Mouse (Mus musculus) heart, adult 2 months (tissue): ENCODE results near the gene Tenm3. TPM values are rescaled to one million over a fixed set of nuclear protein-coding genes. Genes with fewer than 3 reads are reported as not detected.

Source experiments
- DNase-seq, 2 experiments: peaks; one replicate each; pipeline ENCODE4 v3.0.0; 2021
- H3K27ac ChIP-seq: fragments of 200-600 bp; 2 replicates; pipeline ENCODE4 v1.8.1; 2022
- H3K27me3 ChIP-seq: fragments of 200-500 bp; 2 replicates; pipeline ENCODE4 v1.6.1; 2012; ENCODE audit warnings: mild to moderate bottlenecking, low read length, inconsistent platforms, mixed read lengths; ENCODE audit not compliant: control insufficient read depth, insufficient read depth
- H3K36me3 ChIP-seq: fragments of 200-500 bp; 2 replicates; pipeline ENCODE4 v1.6.1; 2012; ENCODE audit warnings: low read length, inconsistent platforms; ENCODE audit not compliant: control insufficient read depth, insufficient read depth
- H3K4me1 ChIP-seq: fragments of 200-500 bp; 2 replicates; pipeline ENCODE4 v1.6.1; 2011; ENCODE audit warnings: low read length; ENCODE audit not compliant: control insufficient read depth, insufficient read depth
- H3K4me3 ChIP-seq: fragments of 200-600 bp; 2 replicates; pipeline ENCODE4 v1.8.1; 2022
- H3K79me2 ChIP-seq: fragments of 200-500 bp; replicated peaks from 2 replicates; pipeline ENCODE4 v1.6.1; 2012; ENCODE audit warnings: mild to moderate bottlenecking, inconsistent platforms, low read length, moderate library complexity, mixed read lengths; ENCODE audit not compliant: control insufficient read depth, insufficient read depth
- H3K9ac ChIP-seq: fragments of 200-500 bp; 2 replicates; pipeline ENCODE4 v1.6.1; 2012; ENCODE audit warnings: low read depth, mild to moderate bottlenecking, control low read depth, inconsistent platforms, low read length, mixed read lengths
- CTCF ChIP-seq: fragments of 200-600 bp; IDR thresholded peaks from 2 replicates; pipeline ENCODE4 v1.8.1; 2022; ENCODE audit warnings: antibody characterized with exemption, mild to moderate bottlenecking, moderate library complexity
- EP300 ChIP-seq: fragments of 200-500 bp; IDR thresholded peaks from 2 replicates; pipeline ENCODE4 v1.6.1; 2011; ENCODE audit warnings: low read depth, low read length, control low read depth; ENCODE audit not compliant: insufficient read depth
- POLR2A ChIP-seq: fragments of 200-500 bp; IDR thresholded peaks from 2 replicates; pipeline ENCODE4 v1.6.1; 2011; ENCODE audit warnings: mild to moderate bottlenecking, low read depth, low read length, control low read depth; ENCODE audit not compliant: insufficient read depth
- WGBS: fragments of 180-500 bp; shearing (Covaris S2); methylation state at CpG from one replicate; pipeline ENCODE4 v1.1.7; 2018; 5-methylcytosine and 5-hydroxymethylcytosine counted together
- intact Hi-C: fragments of 180-260 bp; cut with DNase I; formaldehyde crosslinking; loops from one replicate; pipeline ENCODE4 v1.15.1; 2025
- polyA plus RNA-seq: library from polyadenylated mRNA; depleted of rRNA; stranded (reverse); fragments of >200 nt; gene quantifications from 2 replicates; pipeline ENCODE4 v1.2.3, GENCODE M21; 2012
- total RNA-seq, 2 experiments: library from RNA; stranded (reverse); gene quantifications; 2 replicates each; pipeline ENCODE4 v1.2.3; 2021

The Tenm3 gene
- total and polyA plus RNA-seq, 3 experiments = 2.0 to 3.8 (median 2.2) TPM

DNA sequence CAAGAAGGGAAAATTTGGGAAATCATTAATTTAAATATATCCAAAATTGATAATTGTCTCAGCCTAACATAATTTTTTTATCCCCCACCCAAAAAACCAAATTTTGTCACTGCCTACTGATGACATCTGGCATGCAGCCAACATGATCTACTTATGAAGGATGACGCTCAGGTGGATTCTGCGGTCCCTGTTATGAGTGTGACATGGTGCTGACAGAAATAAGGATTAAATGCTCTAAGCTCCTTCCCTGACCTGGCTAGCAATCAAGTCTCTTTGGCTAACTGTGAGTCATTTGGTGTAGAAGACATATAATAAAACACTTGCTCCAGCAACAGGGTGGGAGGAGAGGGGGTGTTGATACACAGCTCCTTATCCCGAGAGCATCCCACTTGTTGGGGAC is 532.0 kb downstream of the Tenm3 start:
- Histone ChIP-seq H3K9ac (no peak overlapping the region), H3K79me2 (no peaks in the 10 kb centered on the region), H3K36me3 (no peaks in the 10 kb centered on the region), H3K27me3 (no peaks in the 10 kb centered on the region), H3K4me3 (no peak overlapping the region), H3K4me1 (no peaks in the 10 kb centered on the region), H3K27ac (no peak overlapping the region)
- intact Hi-C loops = no loop called here
- no peak for DNase-seq
- no peak for TF ChIP-seq CTCF
- no peak for TF ChIP-seq EP300
- no peak for TF ChIP-seq POLR2A
- WGBS = 57% methylated on average over 3 of the region's 3 CpGs

DNA sequence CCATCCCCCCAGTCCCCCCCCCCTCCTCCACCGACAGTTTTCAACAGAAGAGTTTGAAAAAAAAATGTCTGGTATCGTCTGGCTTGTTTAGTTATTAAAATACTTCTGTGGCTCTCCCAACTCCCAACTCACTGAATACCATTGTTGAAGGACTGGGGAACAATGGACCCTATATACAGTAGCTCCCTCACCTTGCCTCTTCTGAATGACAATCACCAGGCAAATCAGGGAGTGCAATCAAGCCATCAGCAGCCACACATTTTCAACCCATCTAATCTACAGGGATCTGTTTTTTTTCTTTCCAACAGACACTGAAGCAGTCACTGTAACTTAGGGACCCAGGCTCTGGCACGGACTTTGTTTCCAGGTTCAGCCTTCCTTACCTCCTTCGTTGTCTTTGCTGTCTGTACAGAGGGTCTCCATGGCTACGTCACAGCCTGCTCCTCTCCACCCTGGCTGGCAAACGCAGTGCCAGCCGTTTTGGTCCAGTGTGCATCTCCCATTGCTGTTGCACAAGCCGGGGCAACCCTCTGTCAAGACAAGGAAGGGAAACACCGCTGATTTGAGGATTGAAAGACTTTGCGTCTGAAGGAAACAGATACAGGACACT is 533.4 kb downstream of the Tenm3 start:
- no peak overlapping the region for H3K9ac ChIP-seq
- no peak overlapping the region for H3K4me3 ChIP-seq
- no peak for DNase-seq
- intact Hi-C loops = no loop called here
- TF ChIP-seq EP300 (no peak), CTCF (no peak), POLR2A (no peak)
- H3K36me3 ChIP-seq = no peaks in the 10 kb centered on the region
- no peak overlapping the region for H3K27ac ChIP-seq
- H3K79me2 ChIP-seq = no peaks in the 10 kb centered on the region
- H3K27me3 ChIP-seq = no peaks in the 10 kb centered on the region
- no peaks in the 10 kb centered on the region for H3K4me1 ChIP-seq
- 62% methylated on average over 10 of the region's 10 CpGs for WGBS

DNA sequence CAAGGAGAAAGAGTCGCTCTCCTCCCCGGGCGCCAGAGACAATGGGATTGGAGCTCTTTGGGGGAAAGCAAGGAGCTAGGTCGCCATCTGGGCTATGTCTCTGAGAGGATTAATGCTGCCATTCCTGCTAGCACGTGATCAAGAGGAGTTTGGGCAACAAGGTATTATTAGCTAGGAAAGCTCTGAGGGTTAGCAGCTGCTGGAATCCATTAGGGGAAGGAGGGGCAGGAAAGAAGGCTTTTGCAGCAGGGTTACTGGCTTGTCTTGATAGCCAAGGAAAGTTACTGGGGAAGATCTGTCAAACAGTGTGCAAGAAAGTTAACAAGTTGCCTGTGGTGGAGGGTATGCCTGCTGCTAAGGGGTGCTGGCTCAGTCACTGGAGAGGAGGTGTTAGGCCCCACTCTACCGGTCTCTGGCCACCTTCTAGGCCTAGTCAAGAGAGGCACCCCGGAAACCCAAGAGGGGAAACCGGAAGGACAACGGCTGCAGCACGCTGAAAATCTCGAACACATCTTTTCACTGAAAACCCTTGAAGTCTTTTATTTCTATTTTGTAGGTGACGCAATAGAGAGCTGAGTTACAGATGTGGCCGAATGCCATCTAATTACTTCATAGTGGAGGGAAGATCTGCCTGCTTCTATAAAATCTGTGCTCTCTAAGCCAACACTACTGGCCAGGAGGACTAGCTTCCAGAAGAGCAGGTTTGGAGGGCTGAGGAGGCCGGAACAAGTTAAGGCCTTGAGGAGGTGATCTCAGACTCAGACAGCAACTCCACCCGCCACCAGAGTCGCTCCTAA is 534.4 kb downstream of the Tenm3 start:
- H3K36me3 ChIP-seq = no peaks in the 10 kb centered on the region
- 52% methylated on average over 16 of the region's 16 CpGs for WGBS
- no peaks in the 10 kb centered on the region for H3K79me2 ChIP-seq
- no peak for TF ChIP-seq EP300
- TF ChIP-seq POLR2A = no peak
- TF ChIP-seq CTCF = no peak
- H3K27ac ChIP-seq = no peak overlapping the region
- no peak overlapping the region for H3K4me3 ChIP-seq
- intact Hi-C loops = no loop called here
- peak in 1 of 2 experiments; percentile 3 for DNase-seq
- H3K27me3 ChIP-seq = no peaks in the 10 kb centered on the region
- H3K4me1 ChIP-seq = no peaks in the 10 kb centered on the region
- H3K9ac ChIP-seq = no peak overlapping the region

- Histone ChIP-seq H3K36me3 (no peaks in the 10 kb centered on the region), H3K79me2 (no peaks in the 10 kb centered on the region), H3K27me3 (no peaks in the 10 kb centered on the region), H3K27ac (no peak overlapping the region), H3K9ac (no peak overlapping the region), H3K4me3 (no peak overlapping the region), H3K4me1 (no peaks in the 10 kb centered on the region)
- DNase-seq = no peak
- TF ChIP-seq CTCF = no peak
- TF ChIP-seq POLR2A = no peak
- TF ChIP-seq EP300 = no peak
- 80% methylated on average over 7 of the region's 7 CpGs for WGBS
- intact Hi-C loops = no loop called here
Measured at GRCm38 (mm10) chr8:48304224-48304623, 539.5 kb downstream of the Tenm3 start.

DNA sequence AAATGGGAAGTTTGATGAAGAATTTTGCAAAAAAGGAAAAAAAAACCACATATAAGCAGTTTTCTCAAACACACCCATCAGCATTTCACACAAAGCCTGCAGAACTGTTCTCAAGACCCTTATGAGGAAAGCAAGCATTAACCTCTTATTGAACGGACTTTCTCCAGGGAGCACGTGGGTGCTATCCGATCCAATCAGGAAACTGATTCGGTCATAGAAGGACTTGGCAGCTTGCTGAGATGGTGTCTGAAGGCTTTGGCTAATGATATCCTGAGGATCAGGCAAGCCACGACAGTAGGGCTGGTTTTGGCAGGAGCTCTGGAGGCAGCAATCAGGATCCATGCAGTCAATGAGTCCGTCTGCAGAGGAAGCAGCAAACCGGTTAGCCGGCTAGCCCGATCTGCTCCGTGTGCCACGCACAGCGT is 543.1 kb downstream of the Tenm3 start:
- 68% methylated on average over 12 of the region's 12 CpGs for WGBS
- H3K9ac ChIP-seq = no peak overlapping the region
- no peak overlapping the region for H3K27ac ChIP-seq
- TF ChIP-seq CTCF (no peak), EP300 (no peak), POLR2A (no peak)
- no peak for DNase-seq
- no peaks in the 10 kb centered on the region for H3K36me3 ChIP-seq
- intact Hi-C loops = no loop called here
- no peaks in the 10 kb centered on the region for H3K27me3 ChIP-seq
- H3K4me1 ChIP-seq = no peaks in the 10 kb centered on the region
- no peak overlapping the region for H3K4me3 ChIP-seq
- no peaks in the 10 kb centered on the region for H3K79me2 ChIP-seq

- H3K27ac ChIP-seq = no peak overlapping the region
Measured at GRCm38 (mm10) chr8:48300061-48300460, 543.7 kb downstream of the Tenm3 start.

More at GRCm38 (mm10) chr8:48300061-48300460, 543.7 kb downstream of the Tenm3 start:
- H3K79me2 ChIP-seq = no peaks in the 10 kb centered on the region
- H3K4me1 ChIP-seq = no peaks in the 10 kb centered on the region
- 83% methylated on average over 8 of the region's 8 CpGs for WGBS
- H3K4me3 ChIP-seq = no peak overlapping the region
- intact Hi-C loops = no loop called here
- TF ChIP-seq CTCF (no peak), POLR2A (no peak), EP300 (no peak)
- no peaks in the 10 kb centered on the region for H3K36me3 ChIP-seq
- no peak overlapping the region for H3K9ac ChIP-seq
- no peaks in the 10 kb centered on the region for H3K27me3 ChIP-seq
- no peak for DNase-seq
